ENCODE assay signal across 10 mouse cellular contexts in the genomic region with DNA sequence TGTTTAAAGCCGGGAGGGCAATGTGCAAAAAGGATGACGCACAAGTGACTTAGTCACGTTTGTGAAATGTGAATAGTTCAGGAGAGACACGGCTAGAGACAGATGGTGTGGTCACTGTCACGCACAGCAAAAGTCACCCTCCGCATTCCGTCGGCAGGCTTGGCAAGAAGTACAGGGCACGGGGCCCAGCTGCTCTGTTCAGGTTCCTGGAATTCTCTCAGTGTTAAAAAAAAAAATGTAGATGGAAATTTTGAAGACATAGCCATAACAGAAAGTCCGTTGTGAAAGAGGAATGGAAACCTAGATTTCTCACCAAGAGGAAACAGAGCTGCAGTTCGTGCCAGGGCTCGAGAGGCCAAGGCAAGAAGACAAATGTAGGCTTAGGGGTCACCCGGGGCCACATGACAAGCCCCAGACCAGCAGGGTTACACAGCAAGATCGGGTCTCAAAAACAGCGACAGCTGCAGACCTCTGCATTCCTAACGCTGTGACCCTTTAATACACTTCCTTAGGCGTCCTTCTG. TPM values are rescaled to one million over a fixed set of nuclear protein-coding genes. Genes with fewer than 3 reads are reported as not detected.
DNase-seq lines count a peak whose midpoint lies in the region; ATAC-seq and TF ChIP-seq lines count a peak whose summit lies in the region.
"Had no signal": no experiment of that assay in that cellular context is flagged by ENCODE, and none has a peak within 500 bp of the region (broad histone marks: within the 10 kb centered on the region; RNA-seq: fewer than 3 reads in every experiment).

No protein-coding gene starts in this region.

- no peak overlapping the region for H3K4me3 ChIP-seq in C2C12 (ENCODE audit: insufficient read depth, poor library complexity, severe bottlenecking)
- H3K4me3 ChIP-seq: erythroblast, embryonic 14.5 days had no signal

- H3ac ChIP-seq in C2C12 (ENCODE audit: control insufficient read depth, insufficient read length, low read depth), result peak overlapping the region; percentile 50

- H3K79me2 ChIP-seq in C2C12 (ENCODE audit: control insufficient read depth, insufficient read depth), result no peaks in the 10 kb centered on the region

- no peaks in the 10 kb centered on the region for H3K79me3 ChIP-seq in C2C12 (ENCODE audit: low read depth)

- peaks cover 22% of the 10 kb centered on the region for H3K36me3 ChIP-seq in C2C12 (ENCODE audit: control insufficient read depth, insufficient read depth)

- DNase-seq in cerebellum, adult 11 months, result peak; percentile 38
- peak; percentile 80 for DNase-seq in heart, postnatal 4 days
- peak; percentile 57 for DNase-seq in lung, postnatal 25 days (ENCODE audit: low spot score)
- no peak for DNase-seq in ovary, postnatal 36 days (ENCODE audit: low spot score)
- DNase-seq in layer of hippocampus, adult 9-10 months (ENCODE audit: low spot score), result no peak

- TF ChIP-seq CTCF in C2C12 (IDR thresholded peaks at IDR 0.05; ENCODE audit: control insufficient read depth, insufficient read depth, insufficient read length), result no peak

- no peaks in the 10 kb centered on the region for H3K27me3 ChIP-seq in C2C12 (ENCODE audit: control insufficient read depth, insufficient read depth, insufficient read length)

- ATAC-seq in cerebellum, adult (ENCODE audit: insufficient number of reproducible peaks, low FRiP score, low TSS enrichment), result no peak
- ATAC-seq in common myeloid progenitor, adult 5-6 weeks (replicated peaks; ENCODE audit: low read depth, poor library complexity, severe bottlenecking), result peak; percentile 37

TF ChIP-seq in C2C12, 6 proteins besides CTCF, POLR2A, EP300 and RAD21:
- no peak for TF ChIP-seq MYOG (IDR thresholded peaks at IDR 0.05; ENCODE audit: control insufficient read depth, extremely low read depth, insufficient read length)
- TF ChIP-seq FOSL1 (IDR thresholded peaks at IDR 0.05; ENCODE audit: insufficient read depth, low read length, poor library complexity, severe bottlenecking), result peak; percentile 71
- TF ChIP-seq CEBPB (IDR thresholded peaks at IDR 0.05; ENCODE audit: low read depth), result peak; percentile 16
- TF ChIP-seq MAX (IDR thresholded peaks at IDR 0.05), result peak; percentile 92
- TF ChIP-seq MYOD1 (IDR thresholded peaks at IDR 0.05; ENCODE audit: control insufficient read depth, insufficient read length, low read depth), result peak; percentile 95

RNA-seq across cellular contexts. Expression of gene Olfr279, which starts 20.7 kb away (rescaled TPM):
- not detected for polyA plus RNA-seq in C2C12 (2012; fragmentation: generic; extraction: Trizol)
- total RNA-seq in common myeloid progenitor, adult 5-6 weeks (2017), result not detected in 2 replicates
- total RNA-seq in heart, postnatal 4 days (2021), result not detected
- polyA plus RNA-seq: erythroblast, embryonic 14.5 days; neural tube, embryonic 11.5 days had no signal

RNA-seq across cellular contexts. Expression of gene Kansl2, which starts 21.2 kb away (rescaled TPM):
- polyA plus RNA-seq in C2C12 (2012; fragmentation: generic; extraction: Trizol), result 178 TPM
- 57.1 and 63.0 TPM in 2 replicates for total RNA-seq in common myeloid progenitor, adult 5-6 weeks (2017)
- total RNA-seq in heart, postnatal 4 days (2021), result 10 to 100 TPM; 88.8 to 93.8 TPM

RNA-seq across cellular contexts. Expression of gene Lalba, which starts 30.3 kb away (rescaled TPM):
- polyA plus RNA-seq in C2C12 (2012; fragmentation: generic; extraction: Trizol), result not detected
- not detected in 2 replicates for total RNA-seq in common myeloid progenitor, adult 5-6 weeks (2017)
- total RNA-seq in heart, postnatal 4 days (2021), result not detected
- polyA plus RNA-seq: erythroblast, embryonic 14.5 days; neural tube, embryonic 11.5 days had no signal

RNA-seq across cellular contexts. Expression of gene OR5BS1P, which starts 43.2 kb away (rescaled TPM):
- polyA plus RNA-seq in C2C12 (2012; fragmentation: generic; extraction: Trizol), result not detected
- total RNA-seq in common myeloid progenitor, adult 5-6 weeks (2017), result not detected in 2 replicates
- total RNA-seq in heart, postnatal 4 days (2021), result not detected
- polyA plus RNA-seq: erythroblast, embryonic 14.5 days; neural tube, embryonic 11.5 days had no signal

RNA-seq across cellular contexts. Expression of gene Ccnt1, which starts 57.9 kb away (rescaled TPM):
- polyA plus RNA-seq in C2C12 (2012; fragmentation: generic; extraction: Trizol), result 13.4 TPM
- 52.6 and 74.4 TPM in 2 replicates for total RNA-seq in common myeloid progenitor, adult 5-6 weeks (2017)
- total RNA-seq in heart, postnatal 4 days (2021), result 10 to 100 TPM; 33.8 to 34.1 TPM

Comparison
In these comparisons a context has a peak if more than half of its experiments do, and no peak if none do; other contexts are left out.
1. DNase-seq: peak in cerebellum, adult 11 months (single experiment), heart, postnatal 4 days (single experiment) and lung, postnatal 25 days (single experiment); none in ovary, postnatal 36 days (single experiment) and layer of hippocampus, adult 9-10 months (single experiment).